ENCODE assay signal across 10 mouse cellular contexts in genomic region chr11:8601411-8601821, GRCm38 (mm10).
DNase-seq lines count a peak whose midpoint lies in the region; ATAC-seq lines count a peak whose summit lies in the region.
"Had no signal": no experiment of that assay in that cellular context is flagged by ENCODE, and none has a peak within 500 bp of the region (broad histone marks: within the 10 kb centered on the region; RNA-seq: fewer than 3 reads in every experiment).

No protein-coding gene starts in this region.

- peaks cover 4% of the 10 kb centered on the region for H3K4me1 ChIP-seq in forebrain, embryonic 11.5 days (replicated peaks; ENCODE audit: control insufficient read depth, insufficient read depth, low read length)
- H3K4me1 ChIP-seq in forebrain, embryonic 15.5 days = no peaks in the 10 kb centered on the region
- peaks cover 14% of the 10 kb centered on the region for H3K4me1 ChIP-seq in midbrain, embryonic 12.5 days

- ATAC-seq in forebrain, embryonic 11.5 days (replicated peaks; ENCODE audit: low FRiP score) = peak; percentile 63
- no peak for ATAC-seq in forebrain, embryonic 15.5 days (replicated peaks)
- peak; percentile 98 for ATAC-seq in midbrain, embryonic 12.5 days (ENCODE audit: low FRiP score, low read depth)

- no peak overlapping the region for H3K4me2 ChIP-seq in forebrain, embryonic 11.5 days (ENCODE audit: low read depth, low read length, severe bottlenecking)
- no peak overlapping the region for H3K4me2 ChIP-seq in forebrain, embryonic 15.5 days (replicated peaks)
- H3K4me2 ChIP-seq in midbrain, embryonic 12.5 days (replicated peaks) = no peak overlapping the region

- H3K27ac ChIP-seq in forebrain, embryonic 11.5 days (ENCODE audit: low read depth, low read length) = no peak overlapping the region
- H3K27ac ChIP-seq in forebrain, embryonic 15.5 days (replicated peaks) = no peak overlapping the region
- peak overlapping the region; percentile 5; the same call in 1 of the 2 replicates for H3K27ac ChIP-seq in midbrain, embryonic 12.5 days (replicated peaks)
- H3K27ac ChIP-seq: liver, embryonic 14.5 days had no signal

- 62% methylated on average over 7 of the region's 7 CpGs for whole genome bisulfite sequencing in forebrain, embryonic 11.5 days
- WGBS in forebrain, embryonic 15.5 days = 48% methylated on average over 7 of the region's 7 CpGs
- WGBS in midbrain, embryonic 12.5 days = 31% methylated on average over 7 of the region's 7 CpGs

- H3K27me3 ChIP-seq in forebrain, embryonic 11.5 days (ENCODE audit: control insufficient read depth, insufficient read depth, low read length) = no peaks in the 10 kb centered on the region
- no peaks in the 10 kb centered on the region for H3K27me3 ChIP-seq in forebrain, embryonic 15.5 days
- 0 out of 2 replicates have a peak, but pooled peaks cover 6% of the 10 kb centered on the region for H3K27me3 ChIP-seq in midbrain, embryonic 12.5 days

- no peak overlapping the region for H3K9ac ChIP-seq in forebrain, embryonic 11.5 days (ENCODE audit: low read length)
- no peak overlapping the region for H3K9ac ChIP-seq in forebrain, embryonic 15.5 days (replicated peaks)
- H3K9ac ChIP-seq in midbrain, embryonic 12.5 days (replicated peaks) = no peak overlapping the region
- H3K9ac ChIP-seq: liver, embryonic 14.5 days had no signal

- H3K9me3 ChIP-seq in forebrain, embryonic 11.5 days (ENCODE audit: control insufficient read depth, low read length) = no peaks in the 10 kb centered on the region
- no peaks in the 10 kb centered on the region for H3K9me3 ChIP-seq in forebrain, embryonic 15.5 days
- H3K9me3 ChIP-seq in midbrain, embryonic 12.5 days = no peaks in the 10 kb centered on the region

- no peaks in the 10 kb centered on the region for H3K36me3 ChIP-seq in forebrain, embryonic 11.5 days (ENCODE audit: control insufficient read depth, insufficient read depth, low read length)
- no peaks in the 10 kb centered on the region for H3K36me3 ChIP-seq in forebrain, embryonic 15.5 days
- H3K36me3 ChIP-seq in midbrain, embryonic 12.5 days = no peaks in the 10 kb centered on the region

- no peak for DNase-seq in forebrain, embryonic 11.5 days (ENCODE audit: low spot score)
- peak; percentile 42 to 45 for DNase-seq in spleen, postnatal 36 days (ENCODE audit: low spot score in 2 of 2)
- DNase-seq in spleen, postnatal 14 days (ENCODE audit: low spot score in 2 of 2) = no peak
- no peak for DNase-seq in right cerebral cortex, postnatal 4 days
- DNase-seq in yolk sac, embryonic 10.5 days (ENCODE audit: low spot score) = no peak
- no peak for DNase-seq in kidney, adult 18-20 months
- DNase-seq: gastrocnemius, postnatal 25 days had no signal

- no peak overlapping the region for H3K4me3 ChIP-seq in forebrain, embryonic 11.5 days (ENCODE audit: low read depth, low read length)
- no peak overlapping the region for H3K4me3 ChIP-seq in forebrain, embryonic 15.5 days
- no peak overlapping the region for H3K4me3 ChIP-seq in midbrain, embryonic 12.5 days

Comparison
In these comparisons a context has a peak if more than half of its experiments do, and no peak if none do; other contexts are left out.
1. DNase-seq: peak in spleen, postnatal 36 days (2 of 2); none in forebrain, embryonic 11.5 days (single experiment), spleen, postnatal 14 days (0 of 2), right cerebral cortex, postnatal 4 days (single experiment), yolk sac, embryonic 10.5 days (single experiment) and kidney, adult 18-20 months (single experiment).